Mouse (Mus musculus) liver, embryonic 12.5 days (tissue): Measurements from ENCODE around the gene Chrng. TPM values are rescaled to one million over a fixed set of nuclear protein-coding genes. Genes with fewer than 3 reads are reported as not detected.

ENCODE experiments used
- ATAC-seq: fragments of 200-750 bp; cut with Nextera tagmentation; 2 replicates; pipeline ENCODE4 v1.8.0; 2017; ENCODE audit warnings: moderate number of reproducible peaks, mild to moderate bottlenecking, moderate library complexity
- H3K27ac ChIP-seq: fragments of 300-500 bp; sonication (generic); 2 replicates; pipeline ENCODE4 v1.5.1; 2016; ENCODE audit warnings: mild to moderate bottlenecking
- H3K27me3 ChIP-seq: fragments of 300-500 bp; sonication (generic); replicated peaks from 2 replicates; pipeline ENCODE4 v1.6.1; 2016; ENCODE audit warnings: mild to moderate bottlenecking, moderate library complexity
- H3K36me3 ChIP-seq: fragments of 300-500 bp; sonication (generic); 2 replicates; pipeline ENCODE4 v1.6.1; 2016; ENCODE audit warnings: mild to moderate bottlenecking, moderate library complexity
- H3K4me1 ChIP-seq: fragments of 300-500 bp; sonication (generic); 2 replicates; pipeline ENCODE4 v1.6.1; 2016
- H3K4me2 ChIP-seq: fragments of 300-500 bp; sonication (generic); 2 replicates; pipeline ENCODE4 v1.6.1; 2016; ENCODE audit warnings: mild to moderate bottlenecking, moderate library complexity
- H3K4me3 ChIP-seq: fragments of 300-500 bp; sonication (generic); 2 replicates; pipeline ENCODE4 v1.5.1; 2016; ENCODE audit warnings: mild to moderate bottlenecking, moderate library complexity
- H3K9ac ChIP-seq: fragments of 300-500 bp; sonication (generic); 2 replicates; pipeline ENCODE4 v1.6.1; 2016; ENCODE audit warnings: mild to moderate bottlenecking, moderate library complexity
- H3K9me3 ChIP-seq: fragments of 300-500 bp; sonication (generic); replicated peaks from 2 replicates; pipeline ENCODE4 v1.6.1; 2016; ENCODE audit warnings: mild to moderate bottlenecking, moderate library complexity
- WGBS: fragments of 180-500 bp; shearing (Covaris S2); methylation state at CpG from one replicate; pipeline ENCODE4 v1.1.7; 2016; ENCODE audit not compliant: insufficient replicate concordance; 5-methylcytosine and 5-hydroxymethylcytosine counted together
- polyA plus RNA-seq: library from polyadenylated mRNA; unstranded; fragments of >200 nt; fragmentation: Nextera tagmentation; extraction: Ambion mirVana; gene quantifications from 2 replicates; pipeline ENCODE4 v1.2.1, GENCODE M21; 2016

Chrng gene
- polyA plus RNA-seq, 1 experiment from 2014 or later: 0.52 TPM

GRCm38 (mm10) chr1:87230606-87231005 is 26.1 kb downstream of the Chrng start:
- Histone ChIP-seq H3K4me1 (no peaks in the 10 kb centered on the region), H3K4me2 (no peak overlapping the region), H3K27ac (no peak overlapping the region), H3K27me3 (no peaks in the 10 kb centered on the region), H3K9me3 (no peaks in the 10 kb centered on the region), H3K4me3 (no peak overlapping the region), H3K9ac (no peak overlapping the region), H3K36me3 (peaks cover 89% of the 10 kb centered on the region)
- 79% methylated on average over 5 of the region's 5 CpGs for whole genome bisulfite sequencing
- ATAC-seq: no peak

DNA sequence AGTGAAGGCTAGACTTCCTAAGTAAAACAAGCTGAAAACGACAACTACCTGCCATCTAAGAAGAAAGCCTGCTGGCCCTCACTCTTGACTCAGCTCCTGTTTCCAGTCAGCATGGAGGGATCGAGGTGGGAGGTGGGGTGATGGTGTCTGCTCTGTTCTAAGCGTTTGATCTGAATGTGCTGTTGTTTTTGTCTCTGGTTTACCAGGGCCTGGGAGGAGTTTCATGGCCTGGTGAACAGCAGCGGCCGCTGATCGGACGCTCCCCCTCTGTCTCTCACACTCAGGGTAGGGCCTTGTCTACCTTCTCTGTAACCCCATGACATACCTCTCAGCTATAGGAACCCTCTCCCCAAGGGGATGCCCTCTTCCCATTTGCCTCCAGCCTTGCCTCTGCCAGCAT is 27.7 kb downstream of the Chrng start:
- Histone ChIP-seq H3K4me1 (no peaks in the 10 kb centered on the region), H3K9ac (no peak overlapping the region), H3K27me3 (no peaks in the 10 kb centered on the region), H3K4me3 (no peak overlapping the region), H3K36me3 (peaks cover 88% of the 10 kb centered on the region), H3K9me3 (no peaks in the 10 kb centered on the region), H3K4me2 (no peak overlapping the region), H3K27ac (no peak overlapping the region)
- ATAC-seq: no peak
- WGBS: 82% methylated on average over 7 of the region's 7 CpGs

DNA sequence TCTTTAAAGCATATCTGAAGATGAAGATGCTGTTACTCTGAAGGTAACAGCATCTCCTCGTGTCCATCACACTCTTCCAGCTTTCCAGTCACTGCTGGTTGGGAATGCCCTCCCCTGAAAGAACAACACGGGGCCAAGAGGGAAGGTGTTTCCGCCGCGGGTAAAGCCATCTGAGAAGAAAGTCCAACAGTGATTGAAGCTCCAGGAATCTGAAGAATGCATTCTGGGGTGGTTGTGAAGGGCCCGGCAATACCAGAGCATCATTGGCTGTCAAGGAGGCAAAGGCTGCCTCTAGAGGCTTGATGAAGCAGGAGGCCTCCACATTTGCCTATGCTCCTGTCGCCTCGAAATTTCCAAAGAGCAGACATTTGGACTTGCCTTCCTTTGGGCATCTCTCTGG is 34.6 kb downstream of the Chrng start:
- no peak for ATAC-seq
- Histone ChIP-seq H3K36me3 (peaks cover 47% of the 10 kb centered on the region), H3K4me2 (no peak overlapping the region), H3K4me3 (no peak overlapping the region), H3K9me3 (no peaks in the 10 kb centered on the region), H3K9ac (no peak overlapping the region), H3K27ac (no peak overlapping the region), H3K4me1 (peaks cover 5% of the 10 kb centered on the region; the same call in 1 of the 2 replicates), H3K27me3 (no peaks in the 10 kb centered on the region)
- 63% methylated on average over 8 of the region's 8 CpGs for WGBS

GRCm38 (mm10) chr1:87243021-87243420 is 38.6 kb downstream of the Chrng start:
- ATAC-seq: no peak
- WGBS: 88% methylated on average over 8 of the region's 8 CpGs
- Histone ChIP-seq H3K4me3 (no peak overlapping the region), H3K9me3 (no peaks in the 10 kb centered on the region), H3K4me2 (no peak overlapping the region), H3K4me1 (peaks cover 22% of the 10 kb centered on the region), H3K9ac (no peak overlapping the region), H3K36me3 (peaks cover 13% of the 10 kb centered on the region), H3K27ac (no peak overlapping the region), H3K27me3 (no peaks in the 10 kb centered on the region)

GRCm38 (mm10) chr1:87245430-87245829 is 41.0 kb downstream of the Chrng start:
- 11% methylated on average over 1 of the region's 1 CpGs for WGBS

DNA sequence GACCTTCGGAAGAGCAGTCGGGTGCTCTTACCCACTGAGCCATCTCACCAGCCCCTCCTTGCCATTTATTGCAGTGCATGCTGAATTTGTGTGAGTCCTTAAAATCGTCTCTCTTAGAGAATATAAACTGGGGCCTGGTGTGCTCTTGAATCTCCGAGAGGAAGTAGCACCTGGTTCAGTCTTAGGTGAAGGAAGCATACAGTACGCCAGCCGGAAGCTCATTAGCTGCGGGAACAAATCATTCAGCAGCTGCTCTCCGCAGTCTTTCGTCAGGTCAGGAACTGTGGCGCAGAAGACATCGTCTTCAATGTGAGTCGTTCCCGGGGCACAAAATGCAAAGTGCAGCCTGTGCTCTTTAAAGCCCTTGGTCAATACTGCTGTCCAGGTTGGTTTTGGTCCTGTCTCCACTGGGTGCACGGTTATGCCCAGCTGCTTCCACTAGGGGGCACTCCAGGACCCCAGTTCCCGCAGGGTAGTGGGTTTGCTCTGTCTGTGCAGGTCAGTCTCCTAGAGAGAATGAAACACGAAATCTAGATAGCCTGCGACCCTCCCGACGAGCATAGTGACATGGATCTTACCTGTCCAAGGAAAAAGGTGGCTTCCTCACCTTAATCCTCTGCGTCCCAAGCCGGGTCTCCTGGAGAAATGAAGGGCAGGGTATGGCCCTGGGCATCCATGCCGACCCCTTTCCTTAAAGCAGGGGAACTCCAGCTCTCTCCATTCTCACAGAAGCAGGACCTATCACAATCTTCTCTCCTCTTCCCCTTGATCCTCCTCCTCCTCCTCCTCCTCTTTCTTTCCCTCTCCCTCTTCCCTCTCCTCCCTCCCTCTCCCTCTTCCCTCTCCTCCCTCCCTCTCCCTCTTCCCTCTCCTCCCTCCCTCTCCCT is 41.7 kb downstream of the Chrng start:
- WGBS: 26% methylated on average over 22 of the region's 22 CpGs
- H3K36me3 ChIP-seq: no peaks in the 10 kb centered on the region
- H3K4me2 ChIP-seq: peak overlapping the region; percentile 55
- ATAC-seq: peak; percentile 66
- peaks cover 17% of the 10 kb centered on the region for H3K4me1 ChIP-seq
- H3K9ac ChIP-seq: no peak overlapping the region; the same call in 1 of the 2 replicates
- 0 out of 2 replicates have a peak, but pooled peaks cover 5% of the 10 kb centered on the region for H3K27me3 ChIP-seq
- 0 out of 2 replicates have a peak overlapping the region, but pooled peaks have one; percentile 2 for H3K4me3 ChIP-seq
- H3K9me3 ChIP-seq: no peaks in the 10 kb centered on the region
- no peak overlapping the region; the same call in 1 of the 2 replicates for H3K27ac ChIP-seq

More at GRCm38 (mm10) chr1:87245430-87245829, 41.0 kb downstream of the Chrng start:
- Histone ChIP-seq H3K36me3 (no peaks in the 10 kb centered on the region), H3K4me1 (peaks cover 17% of the 10 kb centered on the region), H3K27me3 (0 out of 2 replicates have a peak, but pooled peaks cover 3% of the 10 kb centered on the region), H3K9ac (no peak overlapping the region), H3K9me3 (no peaks in the 10 kb centered on the region), H3K4me2 (peak overlapping the region; percentile 55), H3K4me3 (no peak overlapping the region), H3K27ac (no peak overlapping the region)
- ATAC-seq: peak; percentile 70; the same call in 1 of the 2 replicates

- Histone ChIP-seq H3K36me3 (no peaks in the 10 kb centered on the region), H3K4me2 (no peak overlapping the region), H3K9ac (no peak overlapping the region), H3K4me3 (no peak overlapping the region), H3K27me3 (peaks cover 26% of the 10 kb centered on the region), H3K9me3 (no peaks in the 10 kb centered on the region), H3K4me1 (peaks cover 9% of the 10 kb centered on the region; the same call in 1 of the 2 replicates), H3K27ac (no peak overlapping the region)
- 34% methylated on average over 5 of the region's 5 CpGs for WGBS
- peak; percentile 86 for ATAC-seq
These were observed 47.7 kb downstream of the Chrng start for GRCm38 (mm10) chr1:87252040-87252609.

DNA sequence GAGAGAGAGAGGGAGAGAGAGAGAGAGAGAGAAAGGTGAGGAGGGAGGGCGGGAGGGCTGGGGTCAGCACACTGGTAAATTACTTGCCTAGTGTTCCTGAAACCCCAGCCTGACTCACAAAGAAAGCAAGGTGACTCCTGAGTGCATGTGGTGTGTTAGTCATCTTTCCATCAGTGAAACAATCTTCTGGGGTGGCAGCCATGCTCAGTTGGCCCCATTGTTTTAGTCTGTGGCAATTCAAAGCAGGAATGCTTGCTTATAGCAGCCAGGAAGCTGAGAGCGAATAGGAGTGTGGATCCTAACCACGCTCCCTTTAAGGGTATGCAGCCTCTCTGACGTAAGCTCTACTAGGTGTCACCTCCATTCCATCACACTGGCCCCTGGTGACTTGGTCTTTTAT is 50.7 kb downstream of the Chrng start:
- Histone ChIP-seq H3K4me3 (no peak overlapping the region), H3K27me3 (peaks cover 56% of the 10 kb centered on the region), H3K9me3 (no peaks in the 10 kb centered on the region), H3K4me1 (peaks cover 9% of the 10 kb centered on the region; the same call in 1 of the 2 replicates), H3K4me2 (no peak overlapping the region), H3K9ac (no peak overlapping the region), H3K27ac (no peak overlapping the region), H3K36me3 (no peaks in the 10 kb centered on the region)
- WGBS: 42% methylated on average over 4 of the region's 4 CpGs
- no peak for ATAC-seq

GRCm38 (mm10) chr1:87257691-87258090 is 53.2 kb downstream of the Chrng start:
- no peaks in the 10 kb centered on the region for H3K36me3 ChIP-seq
- WGBS: 16% methylated on average over 11 of the region's 11 CpGs
- H3K9ac ChIP-seq: no peak overlapping the region
- no peak overlapping the region for H3K4me2 ChIP-seq
- no peak for ATAC-seq
- no peak overlapping the region for H3K4me3 ChIP-seq
- H3K9me3 ChIP-seq: no peaks in the 10 kb centered on the region
- H3K4me1 ChIP-seq: no peaks in the 10 kb centered on the region
- peaks cover 77% of the 10 kb centered on the region for H3K27me3 ChIP-seq
- H3K27ac ChIP-seq: no peak overlapping the region

DNA sequence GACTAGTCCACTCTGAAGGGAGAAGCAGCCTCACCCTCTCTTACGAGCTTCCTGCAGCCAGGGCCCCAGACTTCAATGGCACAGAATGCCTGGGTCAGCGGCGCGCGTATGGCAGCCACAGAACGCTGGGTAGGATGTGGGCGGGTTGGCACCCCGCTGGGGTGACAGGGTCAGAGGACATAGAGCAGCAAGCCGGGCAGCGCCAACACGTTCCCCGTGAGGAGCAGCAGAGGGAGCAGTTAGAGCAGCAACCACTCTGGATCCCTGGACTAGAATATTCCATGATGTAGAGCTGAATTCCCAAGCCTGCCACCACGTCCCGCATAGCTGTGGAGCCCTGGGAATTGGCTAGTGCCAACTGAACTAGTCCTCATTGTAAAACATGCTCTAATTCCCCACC is 54.0 kb downstream of the Chrng start:
- H3K36me3 ChIP-seq: no peaks in the 10 kb centered on the region
- H3K27ac ChIP-seq: no peak overlapping the region
- H3K27me3 ChIP-seq: peaks cover 85% of the 10 kb centered on the region
- no peak for ATAC-seq
- H3K9ac ChIP-seq: no peak overlapping the region
- H3K4me1 ChIP-seq: no peaks in the 10 kb centered on the region
- no peak overlapping the region for H3K4me3 ChIP-seq
- no peaks in the 10 kb centered on the region for H3K9me3 ChIP-seq
- 10% methylated on average over 14 of the region's 14 CpGs for WGBS
- H3K4me2 ChIP-seq: no peak overlapping the region

DNA sequence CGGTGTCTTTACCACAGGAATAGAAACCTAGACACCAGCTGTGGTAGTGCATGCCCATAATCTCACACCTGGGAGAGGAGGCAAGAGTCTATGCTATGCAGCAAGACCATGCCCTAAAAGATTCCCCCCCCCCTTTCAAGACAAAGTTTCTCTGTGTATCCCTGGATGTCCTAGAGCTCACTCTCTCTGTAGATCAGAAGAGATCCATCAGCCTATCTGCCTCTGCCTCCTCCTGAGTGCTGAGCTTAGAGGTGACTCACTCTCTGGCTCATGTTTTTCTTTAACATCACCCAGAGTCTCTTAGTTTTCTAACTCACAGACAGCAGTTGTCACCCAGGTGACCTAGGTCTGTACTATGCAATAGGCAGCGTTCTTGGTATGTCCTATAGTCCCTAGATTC is 54.9 kb downstream of the Chrng start:
- Histone ChIP-seq H3K27ac (no peak overlapping the region), H3K4me1 (peaks cover 7% of the 10 kb centered on the region; the same call in 1 of the 2 replicates), H3K9me3 (no peaks in the 10 kb centered on the region), H3K36me3 (no peaks in the 10 kb centered on the region), H3K4me3 (no peak overlapping the region), H3K4me2 (no peak overlapping the region), H3K9ac (no peak overlapping the region), H3K27me3 (peaks cover 87% of the 10 kb centered on the region)
- ATAC-seq: no peak
- 34% methylated on average over 2 of the region's 2 CpGs for WGBS
